Mouse (Mus musculus) hematopoietic multipotent progenitor cell, adult 10-12 weeks (in vitro differentiated cells): ENCODE measurements around the gene Kdm2b. TPM values are rescaled to one million over a fixed set of nuclear protein-coding genes. Genes with fewer than 3 reads are reported as not detected.

Source experiments
- polyA plus RNA-seq: library from polyadenylated mRNA; stranded (reverse); fragments of >175 nt; gene quantifications from 2 replicates; pipeline ENCODE4 v1.2.3, GENCODE M21; 2012; ENCODE audit warnings: low replicate concordance

The Kdm2b gene
- polyA plus RNA-seq, result 53.8 and 83.6 TPM in 2 replicates

DNA sequence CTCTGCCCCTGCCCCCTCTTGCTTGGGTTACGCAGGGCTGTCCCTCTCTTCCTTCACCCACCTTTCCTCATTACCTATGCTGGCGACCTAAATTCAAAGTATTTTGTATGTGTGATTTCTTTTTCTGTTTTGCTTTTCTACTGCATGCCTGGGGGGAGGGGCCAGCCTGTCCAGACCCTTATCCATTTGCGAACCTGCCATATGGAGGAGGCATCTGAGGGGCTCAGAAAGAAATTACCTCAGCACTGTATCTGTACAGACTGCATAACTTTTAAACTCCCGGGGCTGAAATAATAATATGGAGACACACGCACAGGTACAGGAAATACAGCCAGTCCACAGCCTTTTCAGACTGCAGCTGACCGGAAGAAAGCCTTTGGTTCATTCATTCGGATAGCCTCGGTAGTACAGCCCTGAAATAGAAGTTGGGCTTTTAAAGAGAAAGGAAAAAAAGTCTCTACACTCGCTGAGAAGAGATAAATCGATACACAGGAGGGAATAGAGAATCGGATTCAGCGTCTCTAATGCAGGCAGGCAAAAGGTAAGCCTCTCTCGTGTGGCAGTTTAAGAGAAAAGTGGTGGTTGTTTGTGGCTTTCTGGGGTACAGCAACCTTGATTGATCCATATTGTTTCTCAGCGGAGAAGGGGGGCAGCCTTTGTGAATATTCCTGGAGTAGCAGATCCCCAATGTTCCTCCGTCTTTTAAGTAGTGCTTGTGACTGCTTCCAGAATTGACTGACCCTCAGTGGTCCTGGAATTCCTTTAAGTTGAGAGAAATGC lies at the start of gene Kdm2b:
Gene Kdm2b (minus strand): TSS at position 273 of the 780 bp plus-strand sequence.

GRCm38 (mm10) chr5:123014753-123015701 lies 25.4 kb upstream of the Kdm2b start, which contains the start of gene Orai1:
Gene Orai1 (plus strand): TSS chr5:123015074.

DNA sequence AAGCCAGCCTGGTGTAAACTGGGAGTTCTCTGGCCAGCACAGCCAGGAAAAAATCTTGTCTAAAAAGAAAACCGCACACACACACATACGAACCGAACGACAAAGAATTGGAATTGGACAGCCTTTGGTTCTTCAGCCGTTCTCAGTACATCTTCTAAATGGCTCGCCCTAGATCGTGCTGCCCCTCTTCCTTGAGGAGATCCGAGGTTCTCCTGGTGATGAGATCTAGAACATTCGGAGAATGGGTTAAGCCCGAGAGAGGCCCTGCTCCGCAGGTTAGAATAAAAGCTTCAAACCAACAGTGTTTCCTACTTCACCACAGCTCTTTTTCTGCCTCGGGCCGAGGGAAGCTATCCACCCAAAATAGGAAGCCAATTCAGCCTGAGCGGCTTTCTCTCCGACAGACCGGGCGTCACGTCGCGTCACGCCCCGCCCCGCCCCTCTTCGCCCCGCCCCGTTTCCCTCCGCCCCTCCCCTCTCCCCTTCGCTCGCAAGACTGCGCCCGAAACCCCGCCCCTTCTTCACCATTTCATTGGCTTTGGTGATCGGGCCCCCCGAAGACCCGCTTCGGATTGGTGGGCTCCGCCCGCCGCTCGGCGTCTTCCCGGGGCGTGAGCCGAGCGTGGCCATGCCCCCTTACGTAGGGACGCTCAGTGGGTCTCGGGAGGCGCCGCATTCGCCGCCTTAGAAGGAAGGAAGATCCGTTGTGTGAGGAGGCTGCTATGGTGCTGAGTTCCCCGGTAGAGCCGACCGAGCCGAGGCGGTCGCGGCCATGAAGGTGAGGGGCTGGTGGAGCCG lies 139.9 kb downstream of the Kdm2b start, which contains the start of gene Rnf34:
Gene Rnf34 (plus strand): TSS at position 528 of the 798 bp plus-strand sequence.

DNA sequence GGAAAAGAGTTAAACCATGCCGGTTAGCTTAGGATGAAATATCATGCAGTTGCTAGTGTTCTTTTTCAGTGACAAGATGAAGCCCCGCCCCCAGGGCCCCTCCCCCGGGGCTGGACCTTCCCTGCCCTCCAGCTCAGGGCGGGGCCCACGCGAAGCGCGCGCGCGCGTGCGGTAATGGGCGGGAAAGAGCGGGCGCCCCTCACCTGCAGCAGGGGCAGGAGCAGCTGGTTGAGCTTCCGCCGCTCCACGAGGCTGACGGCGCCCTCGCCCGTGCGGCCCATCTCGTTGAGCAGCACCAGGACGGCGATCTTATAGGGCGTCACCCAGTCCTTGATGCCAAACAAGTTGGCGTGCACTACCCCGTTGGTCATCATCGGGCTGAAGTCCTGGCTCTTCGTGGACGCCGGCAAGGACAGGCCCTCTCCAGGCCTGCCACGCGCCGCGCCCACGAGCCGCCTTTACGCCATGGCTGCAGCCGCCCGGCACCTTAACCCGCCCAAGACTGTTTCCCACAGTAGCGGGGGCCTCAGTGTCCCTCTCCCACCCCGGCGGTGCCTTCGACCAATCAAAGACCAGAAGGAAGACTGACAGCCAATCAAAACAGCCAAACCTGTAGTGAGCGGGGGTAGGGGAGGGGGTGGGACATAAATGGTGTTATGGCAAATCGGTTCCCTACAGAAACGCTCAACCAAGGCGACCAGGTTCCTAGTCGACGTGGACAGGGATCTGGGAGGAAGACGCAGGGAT lies 168.7 kb downstream of the Kdm2b start, which contains the start of gene Anapc5:
Gene Anapc5 (minus strand): TSS at position 563 of the 747 bp plus-strand sequence.

Other genes starting within 250 kb of the Kdm2b start
- 46.6 and 93.2 TPM in 2 replicates for gene Camkk2, start 210.4 kb downstream of the Kdm2b start, polyA plus RNA-seq
- 126 and 146 TPM in 2 replicates for gene Anapc5, start 168.5 kb downstream of the Kdm2b start, polyA plus RNA-seq
- gene Rnf34, start 139.8 kb downstream of the Kdm2b start, polyA plus RNA-seq, result 8.2 and 22.9 TPM in 2 replicates
- gene Orai1, start 25.3 kb upstream of the Kdm2b start, polyA plus RNA-seq, result 66.9 and 80.3 TPM in 2 replicates
- not detected in 2 replicates for gene Morn3, start 57.2 kb upstream of the Kdm2b start, polyA plus RNA-seq
- 3.3 and 8.7 TPM in 2 replicates for gene Tmem120b, start 78.6 kb upstream of the Kdm2b start, polyA plus RNA-seq
- 64.9 and 110 TPM in 2 replicates for gene Rhof, start 142.9 kb upstream of the Kdm2b start, polyA plus RNA-seq
- 104 and 197 TPM in 2 replicates for gene Setd1b, start 152.4 kb upstream of the Kdm2b start, polyA plus RNA-seq
- gene Psmd9, start 179.6 kb upstream of the Kdm2b start, polyA plus RNA-seq, result 30.9 and 58.3 TPM in 2 replicates
- not detected in 2 replicates for gene Hpd, start 192.9 kb upstream of the Kdm2b start, polyA plus RNA-seq